Mouse (Mus musculus) small intestine, adult 2 months (tissue): ENCODE measurements around the gene Id3.
A peak's percentile ranks its signal among the peaks of the same experiment; 100 is the strongest.

Experiments used
- CTCF ChIP-seq: fragments of 200-500 bp; IDR thresholded peaks from 2 replicates; pipeline ENCODE4 v1.5.1; 2012; ENCODE audit warnings: low read depth, mild to moderate bottlenecking, control low read depth, inconsistent platforms, low read length, moderate library complexity, mixed read lengths; ENCODE audit not compliant: insufficient replicate concordance, insufficient read length; ENCODE audit errors: extremely low read depth
- POLR2A ChIP-seq: fragments of 200-500 bp; IDR thresholded peaks from 2 replicates; pipeline ENCODE4 v1.6.1; 2012; ENCODE audit warnings: low read depth, mild to moderate bottlenecking, control low read depth, inconsistent platforms, low read length, moderate library complexity

- TF ChIP-seq POLR2A (0 out of 2 replicates have a peak, but pooled peaks have one; percentile 26), CTCF (no peak)
Observed at GRCm38 (mm10) chr4:136186315-136186714, 43.0 kb downstream of the Id3 start.
